Mouse (Mus musculus) G1E (cell line): ENCODE measurements around the gene Psmb6. TPM values are rescaled to one million over a fixed set of nuclear protein-coding genes. Genes with fewer than 3 reads are reported as not detected.
A peak's percentile ranks its signal among the peaks of the same experiment; 100 is the strongest.

Experiments used
- ATAC-seq: 2 replicates; pipeline ENCODE4 v1.8.0; 2016; ENCODE audit warnings: mild to moderate bottlenecking; ENCODE audit not compliant: insufficient number of reproducible peaks, poor library complexity, low FRiP score, severe bottlenecking; ENCODE audit errors: extremely low read depth
- DNase-seq: peaks from one replicate; pipeline ENCODE4 v3.0.0; 2012; ENCODE audit warnings: low spot score
- H3K27me3 ChIP-seq: 2 replicates; pipeline ENCODE4 v1.6.1; 2012; ENCODE audit warnings: mild to moderate bottlenecking, low read length, inconsistent platforms; ENCODE audit not compliant: insufficient read depth
- H3K36me3 ChIP-seq: replicated peaks from 2 replicates; pipeline ENCODE3; 2012; ENCODE audit warnings: mild to moderate bottlenecking, inconsistent platforms
- H3K4me1 ChIP-seq: 2 replicates; pipeline ENCODE4 v1.6.1; 2012; ENCODE audit warnings: low read depth, low read length, inconsistent platforms, mixed read lengths; ENCODE audit not compliant: insufficient read depth
- H3K4me3 ChIP-seq: 2 replicates; pipeline ENCODE4 v1.5.1; 2012; ENCODE audit warnings: low read depth, mild to moderate bottlenecking, inconsistent platforms, low read length, moderate library complexity, mixed read lengths
- H3K9me3 ChIP-seq: replicated peaks from 2 replicates; pipeline ENCODE4 v1.6.1; 2012; ENCODE audit warnings: inconsistent platforms
- CTCF ChIP-seq: IDR thresholded peaks from 2 replicates; pipeline ENCODE4 v1.5.1; 2012; ENCODE audit warnings: low read depth, low read length, inconsistent platforms, mixed read lengths
- GATA1 ChIP-seq: IDR thresholded peaks from 2 replicates; pipeline ENCODE4 v1.6.1; 2012; ENCODE audit warnings: borderline replicate concordance, low read length, inconsistent platforms, mixed read lengths
- GATA2 ChIP-seq: IDR thresholded peaks from 2 replicates; pipeline ENCODE4 v1.6.1; 2012; ENCODE audit warnings: low read depth, low read length, inconsistent platforms, borderline replicate concordance
- POLR2AphosphoS5 ChIP-seq: IDR thresholded peaks from 2 replicates; pipeline ENCODE4 v1.6.1; 2012; ENCODE audit warnings: low read depth, low read length, inconsistent platforms; ENCODE audit not compliant: insufficient replicate concordance
- TAL1 ChIP-seq: conservative IDR thresholded peaks from 2 replicates; pipeline ENCODE4 v1.6.1; 2012; ENCODE audit warnings: low read depth, low read length, inconsistent platforms, mixed read lengths
- polyA plus RNA-seq: library from polyadenylated mRNA; stranded (reverse); fragments of >175 nt; gene quantifications from 2 replicates; pipeline ENCODE4 v1.2.3, GENCODE M21; 2012
- total RNA-seq, 2 experiments: library from RNA; stranded (forward) in 1 of 2; stranded (reverse) in 1 of 2; fragments of 200-1000 nt in 1 of 2; fragments of >200 nt in 1 of 2; fragmentation: Nextera tagmentation in 1 of 2; gene quantifications; 2 replicates each; pipeline ENCODE4 v1.2.3; 2014 to 2017

Gene Psmb6
- total and polyA plus RNA-seq, 3 experiments, result 116 to 212 (median 181) TPM

DNA sequence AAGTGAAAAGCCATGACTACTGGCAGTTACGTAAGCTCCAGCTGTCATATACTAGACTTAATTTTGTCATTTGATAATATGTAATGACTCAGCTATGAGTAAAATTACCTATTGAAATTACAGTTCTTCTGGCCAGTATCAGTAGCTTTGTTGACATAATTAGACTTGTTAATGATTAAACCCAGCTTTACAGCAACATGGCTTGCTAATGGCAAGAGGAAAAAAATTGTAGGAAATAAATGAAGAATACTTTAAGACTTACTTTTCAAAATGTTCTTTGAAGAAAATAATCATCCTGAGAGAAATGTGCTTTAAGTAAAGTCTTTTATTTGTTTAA lies 24.7 kb upstream of the Psmb6 start:
- TF ChIP-seq TAL1 (no peak), CTCF (no peak), POLR2AphosphoS5 (no peak), GATA1 (no peak), GATA2 (no peak)
- H3K9me3 ChIP-seq, result no peaks in the 10 kb centered on the region
- DNase-seq (no peak), ATAC-seq (no peak)
- H3K4me1 ChIP-seq, result peaks cover 7% of the 10 kb centered on the region
- H3K36me3 ChIP-seq, result no peaks in the 10 kb centered on the region
- H3K4me3 ChIP-seq, result no peak overlapping the region
- peaks cover 29% of the 10 kb centered on the region for H3K27me3 ChIP-seq

DNA sequence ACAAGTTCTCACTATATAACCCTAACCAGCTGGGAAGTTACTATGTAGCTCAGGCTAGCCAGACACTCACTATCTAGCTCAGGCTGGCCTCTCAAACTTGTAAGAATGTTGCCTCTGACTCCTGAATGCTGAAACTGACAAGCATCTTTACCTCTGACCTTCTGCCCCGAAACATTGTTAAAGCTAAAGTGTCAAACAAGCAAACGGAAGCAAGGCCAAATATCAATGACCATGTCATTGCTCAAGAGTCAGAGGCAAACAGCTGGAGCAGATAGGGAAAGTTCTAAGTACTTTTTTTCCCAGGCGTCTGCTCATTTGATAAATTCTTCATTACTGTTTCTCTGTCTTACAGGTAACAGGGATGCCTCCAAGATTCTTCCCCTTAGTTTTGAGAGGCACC lies 23.1 kb upstream of the Psmb6 start:
- Histone ChIP-seq H3K4me1 (peaks cover 13% of the 10 kb centered on the region), H3K9me3 (no peaks in the 10 kb centered on the region), H3K4me3 (no peak overlapping the region), H3K27me3 (peaks cover 27% of the 10 kb centered on the region), H3K36me3 (no peaks in the 10 kb centered on the region)
- no peak for DNase-seq
- ATAC-seq, result no peak
- TF ChIP-seq CTCF, result no peak

DNA sequence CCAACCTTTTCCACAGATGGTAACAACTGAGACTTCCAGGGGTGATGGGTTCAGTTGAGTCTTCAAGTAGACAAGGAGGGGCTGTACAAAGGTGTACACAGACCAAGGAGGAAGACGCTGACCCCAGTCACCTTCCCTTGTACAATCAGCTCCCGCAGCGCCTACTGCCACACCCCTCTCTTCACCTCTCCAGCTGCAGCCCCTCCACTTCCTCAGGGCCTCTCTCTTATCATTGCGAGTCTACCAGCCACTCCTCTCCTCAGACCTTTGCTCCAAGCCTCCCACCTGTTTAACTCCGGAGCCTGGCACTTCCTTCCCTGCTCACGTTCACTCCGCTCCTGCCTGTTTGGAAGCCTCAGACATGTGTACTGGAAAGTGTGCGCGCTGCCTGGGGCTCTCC lies 20.2 kb upstream of the Psmb6 start, which contains the start of gene Tm4sf5:
Tm4sf5 (plus strand) TSS at position 275 of the 400 bp plus-strand sequence.
- no peak for ATAC-seq
- H3K36me3 ChIP-seq, result no peaks in the 10 kb centered on the region
- peaks cover 42% of the 10 kb centered on the region for H3K27me3 ChIP-seq
- H3K9me3 ChIP-seq, result no peaks in the 10 kb centered on the region
- no peak for DNase-seq
- TF ChIP-seq GATA2, result no peak
- TF ChIP-seq GATA1, result no peak
- TF ChIP-seq TAL1, result no peak
- TF ChIP-seq POLR2AphosphoS5, result no peak
- H3K4me1 ChIP-seq, result peaks cover 13% of the 10 kb centered on the region
- no peak within 1 kb of the TSS for H3K4me3 ChIP-seq

DNA sequence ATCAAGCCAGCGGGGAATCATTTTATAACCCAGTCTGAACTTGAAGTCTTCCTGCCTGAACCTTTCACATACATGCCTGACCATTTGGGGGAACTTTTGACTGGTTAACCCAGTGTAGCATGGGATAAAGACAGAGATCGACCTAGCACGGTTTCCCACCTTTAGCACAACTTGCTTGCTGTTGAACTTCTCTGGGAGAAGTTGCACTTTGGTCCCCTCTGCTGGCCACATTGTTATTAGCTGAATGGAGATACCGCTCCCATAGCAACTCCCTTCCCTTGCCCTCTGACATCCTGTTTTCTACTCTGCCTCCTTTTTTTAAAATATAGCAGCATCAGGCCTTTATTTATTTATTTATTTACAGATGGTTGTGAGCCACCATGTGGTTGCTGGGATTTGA lies 18.8 kb upstream of the Psmb6 start:
- ATAC-seq (no peak), DNase-seq (peak; percentile 60)
- TF ChIP-seq CTCF (0 out of 2 replicates have a peak, but pooled peaks have one; percentile 30), GATA1 (no peak), GATA2 (no peak)
- H3K9me3 ChIP-seq, result no peaks in the 10 kb centered on the region
- H3K36me3 ChIP-seq, result no peaks in the 10 kb centered on the region
- no peak overlapping the region for H3K4me3 ChIP-seq
- peaks cover 13% of the 10 kb centered on the region for H3K4me1 ChIP-seq
- H3K27me3 ChIP-seq, result peaks cover 50% of the 10 kb centered on the region

DNA sequence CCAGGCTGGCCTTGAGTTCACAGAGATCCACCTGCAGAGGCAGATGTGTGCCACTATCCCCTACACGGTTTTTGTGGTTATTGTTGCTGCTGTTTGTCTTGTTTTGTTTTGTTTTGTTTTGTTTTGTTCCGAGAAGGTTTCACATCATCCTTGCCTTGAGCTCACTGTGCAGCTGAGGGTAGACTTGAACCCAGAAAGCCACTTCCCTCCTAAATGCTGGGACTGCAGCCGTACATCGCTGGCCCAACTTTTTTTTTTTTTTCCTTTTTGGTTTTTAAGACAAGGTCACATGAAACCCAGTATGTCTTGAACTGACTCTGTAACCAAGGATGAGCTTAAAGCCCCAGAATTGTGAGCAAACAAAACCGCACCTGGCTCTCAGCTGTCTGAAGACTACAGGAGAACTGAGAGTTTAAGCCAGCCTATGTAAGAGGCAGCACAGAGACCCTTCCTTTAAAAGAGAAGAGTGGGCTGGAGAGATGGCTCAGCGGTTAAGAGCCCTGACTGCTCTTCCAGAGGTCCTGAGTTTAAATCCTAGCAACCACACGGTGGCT lies 18.1 kb upstream of the Psmb6 start:
- no peak for DNase-seq
- H3K4me1 ChIP-seq, result peaks cover 13% of the 10 kb centered on the region

DNA sequence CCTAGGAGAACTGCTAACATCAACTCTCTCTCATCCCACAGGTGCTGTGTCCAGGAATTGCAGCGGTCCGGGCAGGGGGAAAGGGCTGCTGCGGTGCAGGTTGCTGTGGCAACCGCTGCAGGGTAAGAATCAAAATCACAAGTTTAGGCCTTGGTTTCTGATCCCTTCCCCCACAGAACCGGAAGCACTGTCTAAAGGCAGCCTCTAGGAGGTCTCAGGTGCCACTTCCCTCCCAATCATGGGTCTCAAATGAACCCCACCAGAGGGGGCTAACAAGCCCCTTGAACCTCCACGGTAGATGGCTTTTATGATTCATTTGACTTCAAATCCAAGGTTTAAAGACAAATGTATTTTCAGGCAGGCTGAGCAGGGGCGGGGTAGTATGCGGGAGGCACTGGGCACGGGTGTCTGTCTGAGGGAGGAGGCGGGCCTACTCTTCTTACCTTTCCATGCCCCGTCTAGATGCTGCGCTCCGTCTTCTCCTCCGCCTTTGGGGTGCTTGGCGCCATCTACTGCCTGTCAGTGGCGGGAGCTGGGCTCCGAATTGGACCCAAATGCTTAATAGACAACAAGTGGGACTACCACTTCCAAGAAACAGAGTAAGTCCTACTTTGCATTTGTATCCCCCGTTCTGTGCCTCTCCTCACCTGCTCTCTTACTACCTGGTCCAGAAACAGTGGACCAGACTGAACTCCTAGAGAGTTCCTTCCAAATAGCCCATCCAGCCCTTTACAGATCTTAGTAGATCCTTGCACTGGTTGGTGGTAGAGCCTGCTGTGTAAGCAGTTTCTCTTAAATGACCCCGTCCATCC lies 15.2 kb upstream of the Psmb6 start:
- TF ChIP-seq GATA2 (no peak), POLR2AphosphoS5 (no peak), GATA1 (no peak)
- ATAC-seq (no peak), DNase-seq (no peak)
- Histone ChIP-seq H3K27me3 (peaks cover 54% of the 10 kb centered on the region), H3K4me3 (no peak overlapping the region), H3K4me1 (peaks cover 10% of the 10 kb centered on the region), H3K9me3 (no peaks in the 10 kb centered on the region), H3K36me3 (no peaks in the 10 kb centered on the region)

More for the DNA sequence above, 18.1 kb upstream of the Psmb6 start:
- Histone ChIP-seq H3K27me3 (peaks cover 50% of the 10 kb centered on the region), H3K4me3 (no peak overlapping the region), H3K9me3 (no peaks in the 10 kb centered on the region), H3K36me3 (no peaks in the 10 kb centered on the region)
- no peak for ATAC-seq
- TF ChIP-seq POLR2AphosphoS5, result no peak
- no peak for TF ChIP-seq TAL1
- no peak for TF ChIP-seq GATA2
- no peak for TF ChIP-seq CTCF
- no peak for TF ChIP-seq GATA1

DNA sequence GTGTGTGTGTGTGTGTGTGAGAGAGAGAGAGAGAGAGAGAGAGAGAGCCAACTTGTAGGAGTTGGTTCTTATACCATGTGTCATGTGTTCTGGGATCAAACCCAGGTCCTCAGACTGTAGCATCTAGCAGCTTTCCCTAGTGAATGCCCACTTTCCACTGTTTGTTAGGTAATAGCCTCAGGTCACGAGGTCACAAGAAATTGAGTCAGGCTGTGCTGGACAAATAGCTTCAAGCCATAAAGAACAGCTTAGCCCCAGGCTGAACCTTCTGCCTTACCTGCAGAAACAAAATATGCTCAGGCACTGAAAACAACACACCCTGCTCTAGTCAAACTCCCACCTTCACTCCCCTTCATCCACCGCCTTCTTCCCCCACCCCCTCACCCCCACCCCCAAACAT lies 13.9 kb upstream of the Psmb6 start:
- Histone ChIP-seq H3K4me1 (no peaks in the 10 kb centered on the region), H3K9me3 (no peaks in the 10 kb centered on the region), H3K36me3 (no peaks in the 10 kb centered on the region), H3K4me3 (no peak overlapping the region), H3K27me3 (peaks cover 46% of the 10 kb centered on the region)
- no peak for DNase-seq
- no peak for ATAC-seq
- TF ChIP-seq TAL1 (no peak), POLR2AphosphoS5 (no peak), GATA1 (no peak), CTCF (no peak), GATA2 (no peak)
